Mouse (Mus musculus) megakaryocyte, embryonic 14.5 days (primary cell): Measurements from ENCODE around the gene 1700006A11Rik. TPM values are rescaled to one million over a fixed set of nuclear protein-coding genes. Genes with fewer than 3 reads are reported as not detected.
"Not testable (repeated sequence)": the region's sequence is repeated elsewhere in the genome, so short reads cannot be mapped to it uniquely, and the experiment has no call there.

Experiments used
- H3K27me3 ChIP-seq: replicated peaks from 2 replicates; pipeline ENCODE3; 2012; ENCODE audit warnings: inconsistent platforms
- H3K36me3 ChIP-seq: replicated peaks from 2 replicates; pipeline ENCODE3; 2012; ENCODE audit warnings: low read length, inconsistent platforms, mixed read lengths
- H3K4me1 ChIP-seq: 2 replicates; pipeline ENCODE4 v1.6.1; 2012; ENCODE audit warnings: inconsistent platforms
- H3K4me3 ChIP-seq: replicated peaks from 2 replicates; pipeline ENCODE3; 2012; ENCODE audit warnings: moderate library complexity, mild to moderate bottlenecking, inconsistent platforms
- H3K9me3 ChIP-seq: 2 replicates; pipeline ENCODE4 v1.6.1; 2012; ENCODE audit warnings: inconsistent platforms
- FLI1 ChIP-seq: IDR thresholded peaks from 2 replicates; pipeline ENCODE4 v1.6.1; 2012; ENCODE audit warnings: low read length, inconsistent platforms, mixed read lengths
- GATA1 ChIP-seq: IDR thresholded peaks from 3 replicates; pipeline ENCODE4 v1.6.1; 2012; ENCODE audit warnings: mixed read lengths, low read length, inconsistent platforms, borderline replicate concordance
- polyA plus RNA-seq: library from polyadenylated mRNA; stranded (reverse); fragments of >175 nt; gene quantifications from 2 replicates; pipeline ENCODE4 v1.2.3, GENCODE M21; 2012; ENCODE audit warnings: low replicate concordance; ENCODE audit not compliant: insufficient read depth

Gene 1700006A11Rik
- not detected in 2 replicates for polyA plus RNA-seq

DNA sequence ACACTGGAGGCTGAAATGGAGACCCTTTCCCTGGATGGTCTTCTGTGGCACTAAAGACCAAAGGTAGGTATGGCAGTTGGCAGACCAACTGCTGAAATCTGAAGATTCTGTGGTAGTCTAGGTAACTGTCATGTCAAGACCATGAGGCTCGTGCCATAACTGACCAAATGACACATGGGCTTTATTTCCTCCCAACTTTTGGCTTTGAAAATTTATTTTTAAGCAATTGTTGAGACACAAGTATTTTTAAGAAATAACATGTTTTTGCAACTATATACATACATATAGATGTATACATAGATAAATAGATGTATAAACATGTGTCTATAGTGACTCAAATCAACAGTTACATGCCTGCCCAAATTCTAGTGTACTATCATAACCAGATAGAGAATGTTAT is at the start of gene 1700006A11Rik:
1700006A11Rik (minus strand) TSS at position 101 of the 400 bp plus-strand sequence.
- H3K4me3 ChIP-seq: no peak within 1 kb of the TSS
- no peaks in the 10 kb centered on the region for H3K4me1 ChIP-seq
- H3K36me3 ChIP-seq: no peaks in the 10 kb centered on the region
- TF ChIP-seq GATA1 (no peak), FLI1 (no peak)
- H3K9me3 ChIP-seq: no peaks in the 10 kb centered on the region
- no peaks in the 10 kb centered on the region for H3K27me3 ChIP-seq

DNA sequence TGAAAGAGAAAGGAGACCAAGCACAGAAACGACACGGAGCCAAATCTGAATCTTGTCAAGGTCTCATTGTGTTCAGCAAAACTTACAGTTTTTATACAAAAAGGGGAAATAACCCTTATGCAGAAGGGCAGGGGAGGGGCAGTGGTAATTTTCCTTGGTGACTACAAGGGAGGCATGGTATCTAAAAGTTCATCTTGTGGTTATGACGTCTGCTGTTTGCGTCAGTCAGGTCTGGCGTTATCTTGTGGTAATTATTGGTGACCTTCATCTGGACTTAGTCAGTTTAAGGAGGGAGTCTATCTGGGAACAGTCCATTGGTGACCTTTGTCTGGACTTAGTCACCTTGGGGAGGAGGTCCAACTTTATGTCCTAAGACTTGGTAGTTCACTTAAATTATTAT is 48.5 kb upstream of the 1700006A11Rik start:
- H3K36me3 ChIP-seq, H3K4me3 ChIP-seq, H3K4me1 ChIP-seq, H3K27me3 ChIP-seq, H3K9me3 ChIP-seq: not testable (repeated sequence)

- Histone ChIP-seq H3K36me3 (no peaks in the 10 kb centered on the region), H3K4me3 (no peak overlapping the region), H3K4me1 (no peaks in the 10 kb centered on the region), H3K27me3 (no peaks in the 10 kb centered on the region), H3K9me3 (no peaks in the 10 kb centered on the region)
- TF ChIP-seq GATA1 (no peak), FLI1 (no peak)
These were observed 40.4 kb upstream of the 1700006A11Rik start for GRCm38 (mm10) chr3:124466102-124466730.

- no peaks in the 10 kb centered on the region for H3K36me3 ChIP-seq
- H3K4me1 ChIP-seq: no peaks in the 10 kb centered on the region
- H3K27me3 ChIP-seq: no peaks in the 10 kb centered on the region
- no peak for TF ChIP-seq GATA1
- no peak for TF ChIP-seq FLI1
- peaks cover 7% of the 10 kb centered on the region for H3K9me3 ChIP-seq
- no peak overlapping the region for H3K4me3 ChIP-seq
These were observed 33.6 kb downstream of the 1700006A11Rik start for GRCm38 (mm10) chr3:124392201-124392600.

DNA sequence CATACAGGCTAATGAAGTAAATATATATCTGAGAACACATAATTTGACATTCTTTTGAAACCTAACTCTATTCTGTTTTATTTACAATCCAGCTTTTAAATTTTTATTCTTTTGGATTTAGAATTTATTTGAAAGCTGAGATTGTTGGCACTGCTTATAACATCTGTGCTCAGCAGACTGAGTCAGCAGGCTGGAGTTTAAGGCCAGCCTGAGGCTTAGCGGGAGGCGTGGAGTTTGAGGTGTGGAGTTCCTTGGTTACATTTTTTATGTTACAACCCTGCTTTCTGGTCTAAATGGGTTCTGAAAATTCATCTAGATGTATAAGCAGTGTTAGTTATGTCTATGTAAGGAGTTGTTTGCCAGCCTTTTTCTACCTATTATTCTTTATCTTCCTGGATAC is 35.7 kb downstream of the 1700006A11Rik start:
- Histone ChIP-seq H3K36me3 (no peaks in the 10 kb centered on the region), H3K27me3 (no peaks in the 10 kb centered on the region), H3K9me3 (peaks cover 7% of the 10 kb centered on the region), H3K4me1 (no peaks in the 10 kb centered on the region), H3K4me3 (no peak overlapping the region)
- TF ChIP-seq FLI1 (no peak), GATA1 (no peak)

GRCm38 (mm10) chr3:124389650-124390049 is 36.2 kb downstream of the 1700006A11Rik start:
- TF ChIP-seq GATA1 (no peak), FLI1 (no peak)
- Histone ChIP-seq H3K4me3 (no peak overlapping the region), H3K4me1 (no peaks in the 10 kb centered on the region), H3K9me3 (peaks cover 7% of the 10 kb centered on the region), H3K36me3 (no peaks in the 10 kb centered on the region), H3K27me3 (no peaks in the 10 kb centered on the region)

DNA sequence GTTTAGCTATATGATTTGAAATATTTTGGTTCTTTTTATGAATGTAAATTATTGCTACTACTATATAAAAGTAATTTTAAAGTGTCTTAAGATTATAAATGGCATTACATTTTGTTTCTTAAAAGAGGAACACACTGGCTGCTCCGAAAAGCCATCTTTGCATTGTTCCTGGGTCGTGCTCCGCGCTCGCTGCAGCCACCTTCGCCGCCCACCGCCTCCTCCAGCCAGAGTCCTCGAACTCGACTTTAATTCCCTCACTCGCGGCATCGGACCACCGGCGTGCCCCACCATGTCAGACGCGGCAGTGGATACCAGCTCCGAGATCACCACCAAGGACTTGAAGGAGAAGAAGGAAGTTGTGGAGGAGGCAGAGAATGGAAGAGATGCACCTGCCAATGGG is 40.5 kb downstream of the 1700006A11Rik start:
- H3K4me3 ChIP-seq, H3K36me3 ChIP-seq, H3K4me1 ChIP-seq, H3K27me3 ChIP-seq, H3K9me3 ChIP-seq: not testable (repeated sequence)

DNA sequence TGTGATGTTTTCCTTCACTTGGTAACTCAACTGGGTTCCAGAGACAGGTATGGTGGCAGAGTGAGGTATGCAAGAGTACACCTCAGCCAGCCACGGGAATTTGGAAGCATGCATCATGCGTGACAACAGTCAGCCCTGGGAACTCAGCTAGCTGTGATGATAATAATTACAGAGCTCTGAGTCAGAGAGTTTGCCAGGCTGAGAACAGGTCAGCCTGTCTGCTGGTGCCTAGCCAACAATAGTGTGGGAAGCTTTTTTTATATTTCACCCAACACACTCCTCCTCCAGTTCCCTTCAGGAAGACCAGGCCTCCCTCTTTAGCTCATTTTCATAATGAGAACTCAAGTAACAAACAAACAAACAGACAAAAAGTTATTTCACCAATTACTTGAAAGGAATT is 53.8 kb downstream of the 1700006A11Rik start:
- Histone ChIP-seq H3K36me3 (no peaks in the 10 kb centered on the region), H3K4me3 (no peak overlapping the region), H3K9me3 (no peaks in the 10 kb centered on the region; the same call in 1 of the 2 replicates), H3K4me1 (no peaks in the 10 kb centered on the region), H3K27me3 (no peaks in the 10 kb centered on the region)
- TF ChIP-seq GATA1: no peak
- TF ChIP-seq FLI1: no peak

GRCm38 (mm10) chr3:124357533-124357932 is 68.3 kb downstream of the 1700006A11Rik start:
- H3K4me3 ChIP-seq: no peak overlapping the region
- no peaks in the 10 kb centered on the region for H3K27me3 ChIP-seq
- TF ChIP-seq GATA1 (no peak), FLI1 (no peak)
- H3K36me3 ChIP-seq: no peaks in the 10 kb centered on the region
- H3K4me1 ChIP-seq: no peaks in the 10 kb centered on the region
- H3K9me3 ChIP-seq: peaks cover 4% of the 10 kb centered on the region; the same call in 1 of the 2 replicates

Other genes with a start within 250 kb of the 1700006A11Rik start
- gene Tram1l1, start 105.2 kb downstream of the 1700006A11Rik start, polyA plus RNA-seq: not detected in 2 replicates
- not detected in 2 replicates for gene 1700003H04Rik, start 155.1 kb upstream of the 1700006A11Rik start, polyA plus RNA-seq